Mouse (Mus musculus) right cerebral cortex, postnatal 36 days (tissue): Measurements from ENCODE around the gene Specc1l.
"Not testable (repeated sequence)": the region's sequence is repeated elsewhere in the genome, so short reads cannot be mapped to it uniquely, and the experiment has no call there.

ENCODE experiments used
- DNase-seq, 2 experiments: peaks; one replicate each; pipeline ENCODE4 v3.0.0; 2022; ENCODE audit warnings: low spot score in 2 of 2, mixed read lengths in 1 of 2

Specc1l gene

GRCm38 (mm10) chr10:75315756-75316155 is 103.9 kb downstream of the Specc1l start:
- DNase-seq: no peak

GRCm38 (mm10) chr10:75316472-75316871 is 104.6 kb downstream of the Specc1l start:
- no peak for DNase-seq

GRCm38 (mm10) chr10:75316872-75316907 is 104.8 kb downstream of the Specc1l start, which contains the start of gene Adora2a:
Gene Adora2a, plus strand, starts transcription at chr10:75316877.
- DNase-seq: no peak

- no peak for DNase-seq
Observed at GRCm38 (mm10) chr10:75316908-75317761, 105.3 kb downstream of the Specc1l start.

- no peak for DNase-seq
Observed at GRCm38 (mm10) chr10:75318206-75318605, 106.3 kb downstream of the Specc1l start.

- DNase-seq: no peak
Observed at GRCm38 (mm10) chr10:75320321-75320720, 108.4 kb downstream of the Specc1l start.

- DNase-seq: no peak
Observed at GRCm38 (mm10) chr10:75322966-75323365, 111.1 kb downstream of the Specc1l start.

- no peak for DNase-seq
Observed at GRCm38 (mm10) chr10:75323986-75324385, 112.1 kb downstream of the Specc1l start.

GRCm38 (mm10) chr10:75324391-75324790 is 112.5 kb downstream of the Specc1l start:
- DNase-seq: no peak

GRCm38 (mm10) chr10:75325821-75326220 is 113.9 kb downstream of the Specc1l start:
- no peak for DNase-seq

GRCm38 (mm10) chr10:75326553-75326952 is 114.7 kb downstream of the Specc1l start:
- no peak for DNase-seq

- no peak for DNase-seq
Observed at GRCm38 (mm10) chr10:75327081-75327480, 115.2 kb downstream of the Specc1l start.

- no peak for DNase-seq
Observed at GRCm38 (mm10) chr10:75328201-75328704, 116.4 kb downstream of the Specc1l start.

GRCm38 (mm10) chr10:75332268-75332667 is 120.4 kb downstream of the Specc1l start:
- DNase-seq: no peak

GRCm38 (mm10) chr10:75333176-75333776 is 121.4 kb downstream of the Specc1l start:
- no peak for DNase-seq

- no peak for DNase-seq
Observed at GRCm38 (mm10) chr10:75334175-75334574, 122.3 kb downstream of the Specc1l start.

- DNase-seq: no peak
Observed at GRCm38 (mm10) chr10:75335075-75335474, 123.2 kb downstream of the Specc1l start.

GRCm38 (mm10) chr10:75337231-75337630 is 125.4 kb downstream of the Specc1l start:
- DNase-seq: no peak

GRCm38 (mm10) chr10:75338852-75339251 is 127.0 kb downstream of the Specc1l start:
- no peak for DNase-seq

- DNase-seq: no peak
Observed at GRCm38 (mm10) chr10:75339377-75339776, 127.5 kb downstream of the Specc1l start.

- DNase-seq: no peak
Observed at GRCm38 (mm10) chr10:75341936-75342335, 130.1 kb downstream of the Specc1l start.

GRCm38 (mm10) chr10:75344563-75344962 is 132.7 kb downstream of the Specc1l start:
- DNase-seq: not testable (repeated sequence)

GRCm38 (mm10) chr10:75345265-75345664 is 133.4 kb downstream of the Specc1l start:
- DNase-seq: no peak

- DNase-seq: no peak
Observed at GRCm38 (mm10) chr10:75350564-75350963, 138.7 kb downstream of the Specc1l start.
